Mouse (Mus musculus): ENCODE data around the gene Gripap1.
"Not testable (repeated sequence)": the region's sequence is repeated elsewhere in the genome, so short reads cannot be mapped to it uniquely, and the experiment has no call there.

The Gripap1 gene

GRCm38 (mm10) chrX:7789542-7790136, at the start of gene Gripap1:
Gene Gripap1, plus strand, starts transcription at chrX:7789765.
- DNase-seq (ENCODE audit: low spot score in 2 of 2), result peak; percentile 36 to 46

GRCm38 (mm10) chrX:7740082-7740819, 49.3 kb upstream of the Gripap1 start:
- DNase-seq (ENCODE audit: low spot score in 2 of 2), result no peak

GRCm38 (mm10) chrX:7741103-7741502, 48.5 kb upstream of the Gripap1 start:
- DNase-seq (ENCODE audit: low spot score in 2 of 2), result no peak

GRCm38 (mm10) chrX:7743470-7743869, 46.1 kb upstream of the Gripap1 start:
- DNase-seq (ENCODE audit: low spot score in 2 of 2), result no peak

- no peak for DNase-seq (ENCODE audit: low spot score in 2 of 2)
These were observed 44.6 kb upstream of the Gripap1 start for GRCm38 (mm10) chrX:7744940-7745339.

- no peak for DNase-seq (ENCODE audit: low spot score in 2 of 2)
These were observed 44.1 kb upstream of the Gripap1 start for GRCm38 (mm10) chrX:7745429-7745828.

GRCm38 (mm10) chrX:7750432-7751116, 39.0 kb upstream of the Gripap1 start, which contains the start of gene Ccdc120:
Gene Ccdc120, minus strand, starts transcription at chrX:7750905.
- peak; percentile 68 to 70 for DNase-seq (ENCODE audit: low spot score in 2 of 2)

GRCm38 (mm10) chrX:7753627-7754026, 35.9 kb upstream of the Gripap1 start:
- not testable (repeated sequence) for DNase-seq (ENCODE audit: low spot score in 2 of 2)

GRCm38 (mm10) chrX:7762137-7762920, 27.2 kb upstream of the Gripap1 start, which contains the start of gene Tfe3:
Gene Tfe3, plus strand, starts transcription at chrX:7762560.
- peak; percentile 89 to 92 for DNase-seq (ENCODE audit: low spot score in 2 of 2)

GRCm38 (mm10) chrX:7762921-7763197, 26.7 kb upstream of the Gripap1 start:
- no peak for DNase-seq (ENCODE audit: low spot score in 2 of 2)

GRCm38 (mm10) chrX:7763631-7764393, 25.8 kb upstream of the Gripap1 start:
- no peak for DNase-seq (ENCODE audit: low spot score in 2 of 2)

- no peak for DNase-seq (ENCODE audit: low spot score in 2 of 2)
These were observed 24.8 kb upstream of the Gripap1 start for GRCm38 (mm10) chrX:7764657-7765280.

- DNase-seq (ENCODE audit: low spot score in 2 of 2), result no peak
These were observed 24.3 kb upstream of the Gripap1 start for GRCm38 (mm10) chrX:7765281-7765670.

GRCm38 (mm10) chrX:7765764-7766163, 23.8 kb upstream of the Gripap1 start:
- DNase-seq (ENCODE audit: low spot score in 2 of 2), result no peak

- no peak for DNase-seq (ENCODE audit: low spot score in 2 of 2)
These were observed 20.1 kb upstream of the Gripap1 start for GRCm38 (mm10) chrX:7769302-7770017.

GRCm38 (mm10) chrX:7772766-7773165, 16.8 kb upstream of the Gripap1 start:
- DNase-seq (ENCODE audit: low spot score in 2 of 2), result no peak

- no peak for DNase-seq (ENCODE audit: low spot score in 2 of 2)
These were observed 13.9 kb upstream of the Gripap1 start for GRCm38 (mm10) chrX:7775501-7776205.

GRCm38 (mm10) chrX:7776329-7777082, 13.1 kb upstream of the Gripap1 start:
- DNase-seq (ENCODE audit: low spot score in 2 of 2), result no peak

Data from right cerebral cortex, postnatal 36 days (tissue).